Mouse (Mus musculus): ENCODE measurements around the gene Alk. TPM values are rescaled to one million over a fixed set of nuclear protein-coding genes. Genes with fewer than 3 reads are reported as not detected.

Alk gene
- polyA plus RNA-seq, 1 experiment: not detected

GRCm38 (mm10) chr17:72168152-72168551 is 436.3 kb downstream of the Alk start:
- no peak overlapping the region for H3K9ac ChIP-seq (ENCODE audit: low read depth, poor library complexity, severe bottlenecking)
- H3K27ac ChIP-seq (ENCODE audit: insufficient read depth, low read length): no peak overlapping the region
- no peak for TF ChIP-seq CTCF (IDR thresholded peaks at IDR 0.05; ENCODE audit: low read depth, low read length)
- TF ChIP-seq POLR2A (IDR thresholded peaks at IDR 0.05; ENCODE audit: insufficient read depth, low read length): no peak
- no peak for TF ChIP-seq EP300 (IDR thresholded peaks at IDR 0.05; ENCODE audit: insufficient read depth, low read depth, low read length)
- H3K36me3 ChIP-seq (ENCODE audit: control insufficient read depth, insufficient read depth, low read length, poor library complexity, severe bottlenecking): no peaks in the 10 kb centered on the region
- no peaks in the 10 kb centered on the region for H3K27me3 ChIP-seq (ENCODE audit: control insufficient read depth, insufficient read depth, low read length, poor library complexity, severe bottlenecking)
- no peak overlapping the region for H3K4me3 ChIP-seq (ENCODE audit: low read depth, low read length)
- no peaks in the 10 kb centered on the region for H3K9me3 ChIP-seq (replicated peaks; ENCODE audit: control insufficient read depth, insufficient read depth, low read length, poor library complexity, severe bottlenecking)
- H3K4me1 ChIP-seq (ENCODE audit: control insufficient read depth, insufficient read depth, low read length): no peaks in the 10 kb centered on the region

GRCm38 (mm10) chr17:72158857-72159385 is 445.5 kb downstream of the Alk start:
- no peaks in the 10 kb centered on the region for H3K4me1 ChIP-seq (ENCODE audit: control insufficient read depth, insufficient read depth, low read length)
- no peak overlapping the region for H3K4me3 ChIP-seq (ENCODE audit: low read depth, low read length)
- no peaks in the 10 kb centered on the region for H3K27me3 ChIP-seq (ENCODE audit: control insufficient read depth, insufficient read depth, low read length, poor library complexity, severe bottlenecking)
- no peaks in the 10 kb centered on the region for H3K36me3 ChIP-seq (ENCODE audit: control insufficient read depth, insufficient read depth, low read length, poor library complexity, severe bottlenecking)
- TF ChIP-seq POLR2A (IDR thresholded peaks at IDR 0.05; ENCODE audit: insufficient read depth, low read length) (no peak), CTCF (IDR thresholded peaks at IDR 0.05; ENCODE audit: low read depth, low read length) (no peak), EP300 (IDR thresholded peaks at IDR 0.05; ENCODE audit: insufficient read depth, low read depth, low read length) (no peak)
- no peak overlapping the region for H3K27ac ChIP-seq (ENCODE audit: insufficient read depth, low read length)
- H3K9ac ChIP-seq (ENCODE audit: low read depth, poor library complexity, severe bottlenecking): no peak overlapping the region
- 0 out of 2 replicates have a peak, but pooled peaks cover under 1% of the 10 kb centered on the region for H3K9me3 ChIP-seq (replicated peaks; ENCODE audit: control insufficient read depth, insufficient read depth, low read length, poor library complexity, severe bottlenecking)

- no peak for TF ChIP-seq CTCF (IDR thresholded peaks at IDR 0.05; ENCODE audit: low read depth, low read length)
- no peak for TF ChIP-seq EP300 (IDR thresholded peaks at IDR 0.05; ENCODE audit: insufficient read depth, low read depth, low read length)
- no peak for TF ChIP-seq POLR2A (IDR thresholded peaks at IDR 0.05; ENCODE audit: insufficient read depth, low read length)
These were observed 446.4 kb downstream of the Alk start for GRCm38 (mm10) chr17:72157830-72158629.

GRCm38 (mm10) chr17:72153038-72153437 is 451.4 kb downstream of the Alk start:
- no peak overlapping the region for H3K4me3 ChIP-seq (ENCODE audit: low read depth, low read length)
- H3K27me3 ChIP-seq (ENCODE audit: control insufficient read depth, insufficient read depth, low read length, poor library complexity, severe bottlenecking): no peaks in the 10 kb centered on the region

More at GRCm38 (mm10) chr17:72157830-72158629, 446.4 kb downstream of the Alk start:
- Histone ChIP-seq H3K27ac (ENCODE audit: insufficient read depth, low read length) (no peak overlapping the region), H3K4me1 (ENCODE audit: control insufficient read depth, insufficient read depth, low read length) (no peaks in the 10 kb centered on the region), H3K9ac (ENCODE audit: low read depth, poor library complexity, severe bottlenecking) (no peak overlapping the region), H3K36me3 (ENCODE audit: control insufficient read depth, insufficient read depth, low read length, poor library complexity, severe bottlenecking) (no peaks in the 10 kb centered on the region), H3K27me3 (ENCODE audit: control insufficient read depth, insufficient read depth, low read length, poor library complexity, severe bottlenecking) (no peaks in the 10 kb centered on the region), H3K9me3 (replicated peaks; ENCODE audit: control insufficient read depth, insufficient read depth, low read length, poor library complexity, severe bottlenecking) (0 out of 2 replicates have a peak, but pooled peaks cover 2% of the 10 kb centered on the region), H3K4me3 (ENCODE audit: low read depth, low read length) (no peak overlapping the region)

GRCm38 (mm10) chr17:72144946-72145598 is 459.4 kb downstream of the Alk start:
- Histone ChIP-seq H3K4me1 (ENCODE audit: control insufficient read depth, insufficient read depth, low read length) (no peaks in the 10 kb centered on the region), H3K4me3 (ENCODE audit: low read depth, low read length) (no peak overlapping the region), H3K9ac (ENCODE audit: low read depth, poor library complexity, severe bottlenecking) (no peak overlapping the region), H3K27ac (ENCODE audit: insufficient read depth, low read length) (no peak overlapping the region), H3K9me3 (replicated peaks; ENCODE audit: control insufficient read depth, insufficient read depth, low read length, poor library complexity, severe bottlenecking) (no peaks in the 10 kb centered on the region), H3K27me3 (ENCODE audit: control insufficient read depth, insufficient read depth, low read length, poor library complexity, severe bottlenecking) (no peaks in the 10 kb centered on the region; the same call in 1 of the 2 replicates), H3K36me3 (ENCODE audit: control insufficient read depth, insufficient read depth, low read length, poor library complexity, severe bottlenecking) (no peaks in the 10 kb centered on the region)
- no peak for TF ChIP-seq POLR2A (IDR thresholded peaks at IDR 0.05; ENCODE audit: insufficient read depth, low read length)
- no peak for TF ChIP-seq EP300 (IDR thresholded peaks at IDR 0.05; ENCODE audit: insufficient read depth, low read depth, low read length)
- no peak for TF ChIP-seq CTCF (IDR thresholded peaks at IDR 0.05; ENCODE audit: low read depth, low read length)

More at GRCm38 (mm10) chr17:72153038-72153437, 451.4 kb downstream of the Alk start:
- Histone ChIP-seq H3K4me1 (ENCODE audit: control insufficient read depth, insufficient read depth, low read length) (no peaks in the 10 kb centered on the region), H3K36me3 (ENCODE audit: control insufficient read depth, insufficient read depth, low read length, poor library complexity, severe bottlenecking) (no peaks in the 10 kb centered on the region), H3K9ac (ENCODE audit: low read depth, poor library complexity, severe bottlenecking) (no peak overlapping the region), H3K9me3 (replicated peaks; ENCODE audit: control insufficient read depth, insufficient read depth, low read length, poor library complexity, severe bottlenecking) (0 out of 2 replicates have a peak, but pooled peaks cover 2% of the 10 kb centered on the region), H3K27ac (ENCODE audit: insufficient read depth, low read length) (no peak overlapping the region)
- TF ChIP-seq POLR2A (IDR thresholded peaks at IDR 0.05; ENCODE audit: insufficient read depth, low read length): no peak
- TF ChIP-seq CTCF (IDR thresholded peaks at IDR 0.05; ENCODE audit: low read depth, low read length): no peak
